9 mouse cellular contexts compared by ENCODE assay signal in the genomic region with DNA sequence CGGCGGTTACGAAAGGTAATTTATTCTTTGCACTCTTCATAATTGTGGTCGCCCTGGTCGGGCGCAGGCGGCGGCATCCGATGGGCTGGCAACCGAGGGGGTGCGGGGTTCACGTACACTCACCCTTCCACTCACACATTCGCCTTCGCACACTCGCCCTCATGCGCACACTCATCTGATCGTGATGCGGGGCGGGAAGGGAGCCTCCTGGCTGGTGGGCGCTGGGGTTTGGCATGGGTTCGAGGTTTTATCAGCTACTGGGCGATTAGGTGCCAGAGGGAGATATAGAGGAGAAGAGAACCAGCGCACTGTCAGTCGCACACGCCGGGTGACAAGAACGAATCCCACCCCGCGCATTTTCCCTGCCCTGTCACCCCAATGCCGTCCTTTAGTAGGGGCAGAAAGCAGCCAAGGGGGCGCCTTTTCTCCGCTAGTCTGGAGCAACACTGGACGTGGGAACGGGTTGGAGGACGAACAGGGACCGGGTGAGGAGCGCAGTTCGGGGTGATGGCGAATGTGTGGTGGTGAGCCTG. TPM values are rescaled to one million over a fixed set of nuclear protein-coding genes. Genes with fewer than 3 reads are reported as not detected.
DNase-seq lines count a peak whose midpoint lies in the region; ATAC-seq and TF ChIP-seq lines count a peak whose summit lies in the region.
"Had no signal": no experiment of that assay in that cellular context is flagged by ENCODE, and none has a peak within 500 bp of the region (broad histone marks: within the 10 kb centered on the region; RNA-seq: fewer than 3 reads in every experiment).

No protein-coding gene starts in this region.

- peak overlapping the region; percentile 99 for H3K4me2 ChIP-seq in heart, postnatal 0 days (ENCODE audit: low read depth, low read length)
- peak overlapping the region; percentile 89 for H3K4me2 ChIP-seq in lung, embryonic 14.5 days

- WGBS in forebrain, embryonic 10.5 days: under 1% methylated on average over 39 of the region's 39 CpGs
- WGBS in heart, postnatal 0 days: under 1% methylated on average over 39 of the region's 39 CpGs
- 1% methylated on average over 39 of the region's 39 CpGs for WGBS in lung, embryonic 14.5 days

- H3K27me3 ChIP-seq in forebrain, embryonic 10.5 days (ENCODE audit: poor library complexity, severe bottlenecking): peaks cover 64% of the 10 kb centered on the region
- H3K27me3 ChIP-seq in heart, postnatal 0 days (ENCODE audit: control insufficient read depth, insufficient read depth, low read length): peaks cover 35% of the 10 kb centered on the region
- H3K27me3 ChIP-seq in lung, embryonic 14.5 days (ENCODE audit: insufficient read depth, low read length): peaks cover 4% of the 10 kb centered on the region; the same call in 1 of the 2 replicates

- DNase-seq in ovary, postnatal 14 days (ENCODE audit: low spot score): peak; percentile 5
- DNase-seq in ovary, postnatal 10 days (ENCODE audit: low spot score): no peak
- peak; percentile 47 for DNase-seq in forebrain, embryonic 10.5 days (ENCODE audit: extremely low spot score, low spot score)
- DNase-seq in heart, postnatal 0 days (ENCODE audit: low spot score): no peak
- peak; percentile 51 for DNase-seq in layer of hippocampus, adult 9-11 months
- peak; percentile 64 for DNase-seq in lung, embryonic 14.5 days
- DNase-seq in retina, embryonic 14.5 days (ENCODE audit: low spot score): peak; percentile 68
- no peak for DNase-seq in c-Kit-positive CD71-positive TER-119-positive erythroid progenitor cells, embryonic 14.5 days (ENCODE audit: low spot score)

- peak overlapping the region; percentile 96 for H3K27ac ChIP-seq in forebrain, embryonic 10.5 days
- H3K27ac ChIP-seq in heart, postnatal 0 days (ENCODE audit: low read depth): no peak overlapping the region
- peak overlapping the region; percentile 81; the same call in 1 of the 2 replicates for H3K27ac ChIP-seq in lung, embryonic 14.5 days (ENCODE audit: low read depth)

- no peak for ATAC-seq in heart, postnatal 0 days (ENCODE audit: insufficient read depth, low read depth)
- no peak for ATAC-seq in lung, embryonic 14.5 days (ENCODE audit: insufficient read depth)

- H3K9ac ChIP-seq in heart, postnatal 0 days (replicated peaks; ENCODE audit: low read depth, low read length): 0 out of 2 replicates have a peak overlapping the region, but pooled peaks have one; percentile 9
- H3K9ac ChIP-seq in lung, embryonic 14.5 days: peak overlapping the region; percentile 72

- peak overlapping the region; percentile 82 for H3K4me3 ChIP-seq in forebrain, embryonic 10.5 days
- peak overlapping the region; percentile 74 for H3K4me3 ChIP-seq in heart, postnatal 0 days (ENCODE audit: low read depth, low read length)
- H3K4me3 ChIP-seq in lung, embryonic 14.5 days (ENCODE audit: low read depth, low read length): peak overlapping the region; percentile 62

- H3K9me3 ChIP-seq in forebrain, embryonic 10.5 days: no peaks in the 10 kb centered on the region
- no peaks in the 10 kb centered on the region for H3K9me3 ChIP-seq in heart, postnatal 0 days (replicated peaks; ENCODE audit: control insufficient read depth, low read length)
- no peaks in the 10 kb centered on the region for H3K9me3 ChIP-seq in lung, embryonic 14.5 days (ENCODE audit: low read depth, low read length)

- H3K36me3 ChIP-seq in forebrain, embryonic 10.5 days (replicated peaks): no peaks in the 10 kb centered on the region
- H3K36me3 ChIP-seq in heart, postnatal 0 days (replicated peaks; ENCODE audit: control insufficient read depth, insufficient read depth, low read length): no peaks in the 10 kb centered on the region
- no peaks in the 10 kb centered on the region for H3K36me3 ChIP-seq in lung, embryonic 14.5 days (ENCODE audit: insufficient read depth)
- H3K36me3 ChIP-seq: G1E had no signal

- TF ChIP-seq EP300 in heart, postnatal 0 days (IDR thresholded peaks at IDR 0.05; ENCODE audit: low read depth): no peak

- TF ChIP-seq CTCF in heart, postnatal 0 days (IDR thresholded peaks at IDR 0.05; ENCODE audit: low read depth): 0 out of 2 replicates have a peak, but pooled peaks have one; percentile 12
- TF ChIP-seq CTCF in lung, embryonic 14.5 days (IDR thresholded peaks at IDR 0.05; ENCODE audit: low read depth): 0 out of 2 replicates have a peak, but pooled peaks have one; percentile 7

- peaks cover 45% of the 10 kb centered on the region for H3K4me1 ChIP-seq in forebrain, embryonic 10.5 days
- peaks cover 11% of the 10 kb centered on the region for H3K4me1 ChIP-seq in heart, postnatal 0 days (ENCODE audit: control insufficient read depth, insufficient read depth)
- H3K4me1 ChIP-seq in lung, embryonic 14.5 days (ENCODE audit: insufficient read depth): no peaks in the 10 kb centered on the region; the same call in 1 of the 2 replicates

RNA-seq across cellular contexts. Expression of a gene that starts 1.5 kb away (rescaled TPM):
- polyA plus RNA-seq in forebrain, embryonic 10.5 days (2016; fragmentation: Nextera tagmentation; extraction: Ambion mirVana): 7.5 and 9.4 TPM in 2 replicates
- 7.3 and 12.8 TPM in 2 replicates for total RNA-seq in heart, postnatal 0 days (2014; rRNA removed; ENCODE audit: low replicate concordance)
- polyA plus RNA-seq in heart, postnatal 0 days (2015; fragmentation: Nextera tagmentation; extraction: Ambion mirVana): 1.5 and 1.7 TPM in 2 replicates
- 19.0 and 19.6 TPM in 2 replicates for polyA plus RNA-seq in lung, embryonic 14.5 days (2014; fragmentation: Nextera tagmentation; extraction: Ambion mirVana)
- polyA plus RNA-seq: G1E had no signal

Comparison
In these comparisons a context has a peak if more than half of its experiments do, and no peak if none do; other contexts are left out.
1. DNase-seq: peak in ovary, postnatal 14 days (single experiment), forebrain, embryonic 10.5 days (single experiment), layer of hippocampus, adult 9-11 months (single experiment), lung, embryonic 14.5 days (single experiment) and retina, embryonic 14.5 days (single experiment); none in ovary, postnatal 10 days (single experiment), heart, postnatal 0 days (single experiment) and c-Kit-positive CD71-positive TER-119-positive erythroid progenitor cells, embryonic 14.5 days (single experiment).
2. Peak in every context shown above with its lines, with median percentiles within 50 percentile points of each other: H3K4me3 ChIP-seq.